Mouse (Mus musculus) lung, postnatal 36 days (tissue): ENCODE results near the gene Itgb3bp.

ENCODE experiments used
- DNase-seq: peaks from one replicate; pipeline ENCODE4 v3.0.0; 2022; ENCODE audit warnings: mixed read lengths

Itgb3bp gene

DNA sequence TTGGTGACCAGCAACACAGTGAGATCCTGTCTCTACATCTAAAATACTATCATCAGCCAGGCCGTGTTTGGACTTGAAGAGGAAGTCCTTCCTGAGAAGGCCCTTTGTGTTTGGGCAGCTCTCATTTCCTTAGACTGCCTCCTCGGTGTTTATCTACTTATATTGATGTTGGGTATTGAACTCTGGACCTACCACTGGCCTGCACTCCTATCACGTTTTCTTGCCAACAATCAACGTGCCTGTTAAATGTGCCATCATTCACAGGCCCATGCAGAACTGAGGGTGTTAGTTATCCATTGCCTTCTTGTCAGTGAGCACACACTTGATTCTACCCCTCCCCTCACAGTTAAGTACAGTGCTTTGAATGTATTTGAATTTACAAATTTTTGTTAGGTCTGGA lies 211.7 kb downstream of the Itgb3bp start:
- peak; percentile 43 for DNase-seq

- DNase-seq = no peak
These were observed 213.7 kb downstream of the Itgb3bp start for GRCm38 (mm10) chr4:99715783-99716416.
